Mouse (Mus musculus): ENCODE data around the gene Pdcd1lg2. TPM values are rescaled to one million over a fixed set of nuclear protein-coding genes. Genes with fewer than 3 reads are reported as not detected.

Gene Pdcd1lg2
- polyA plus RNA-seq, 2 experiments = not detected

DNA sequence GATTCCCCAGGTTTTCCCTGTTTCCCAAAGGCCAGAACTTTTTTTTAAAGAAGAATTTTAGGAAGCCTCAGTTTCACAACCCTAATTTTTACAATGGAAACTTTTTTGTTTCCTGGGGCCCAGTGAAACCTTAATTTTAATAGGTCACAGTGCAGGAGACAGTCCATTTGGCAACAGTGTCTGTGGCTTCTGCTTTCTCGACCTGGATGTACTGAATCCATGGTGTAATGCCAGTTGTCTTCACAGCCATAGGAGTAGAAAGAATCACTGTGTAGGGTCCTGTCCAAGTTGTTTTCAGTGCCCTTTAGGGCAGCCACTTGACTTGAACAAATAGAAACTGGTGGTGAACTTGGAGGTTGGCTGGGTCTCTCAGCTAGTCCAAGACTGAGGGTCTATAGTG is 37.7 kb downstream of the Pdcd1lg2 start:
- WGBS = 71% methylated on average over 1 of the region's 1 CpGs
- Histone ChIP-seq H3K36me3 (ENCODE audit: control insufficient read depth, insufficient read depth, low read length) (no peaks in the 10 kb centered on the region), H3K27ac (replicated peaks; ENCODE audit: low read depth, low read length) (no peak overlapping the region), H3K4me2 (replicated peaks; ENCODE audit: low read depth, low read length, severe bottlenecking) (no peak overlapping the region), H3K9me3 (ENCODE audit: control insufficient read depth, low read length) (0 out of 2 replicates have a peak, but pooled peaks cover 3% of the 10 kb centered on the region), H3K9ac (ENCODE audit: low read depth, low read length, severe bottlenecking) (no peak overlapping the region), H3K4me3 (replicated peaks; ENCODE audit: low read length) (no peak overlapping the region), H3K4me1 (ENCODE audit: control insufficient read depth, insufficient read depth, low read length) (no peaks in the 10 kb centered on the region), H3K27me3 (ENCODE audit: control insufficient read depth, insufficient read depth, low read length) (no peaks in the 10 kb centered on the region)
- TF ChIP-seq POLR2A (IDR thresholded peaks at IDR 0.05; ENCODE audit: borderline replicate concordance, extremely low read depth, insufficient read depth, insufficient read length) = no peak
- no peak for ATAC-seq (ENCODE audit: low FRiP score, low read depth)
- no peak for DNase-seq (ENCODE audit: low spot score)

GRCm38 (mm10) chr19:29450376-29450775 is 39.7 kb downstream of the Pdcd1lg2 start:
- WGBS = 90% methylated on average over 8 of the region's 8 CpGs
- Histone ChIP-seq H3K36me3 (ENCODE audit: control insufficient read depth, insufficient read depth, low read length) (no peaks in the 10 kb centered on the region), H3K4me1 (ENCODE audit: control insufficient read depth, insufficient read depth, low read length) (no peaks in the 10 kb centered on the region), H3K27ac (replicated peaks; ENCODE audit: low read depth, low read length) (no peak overlapping the region), H3K4me3 (replicated peaks; ENCODE audit: low read length) (no peak overlapping the region), H3K9me3 (ENCODE audit: control insufficient read depth, low read length) (0 out of 2 replicates have a peak, but pooled peaks cover 3% of the 10 kb centered on the region), H3K4me2 (replicated peaks; ENCODE audit: low read depth, low read length, severe bottlenecking) (no peak overlapping the region), H3K27me3 (ENCODE audit: control insufficient read depth, insufficient read depth, low read length) (no peaks in the 10 kb centered on the region), H3K9ac (ENCODE audit: low read depth, low read length, severe bottlenecking) (no peak overlapping the region)
- TF ChIP-seq POLR2A (IDR thresholded peaks at IDR 0.05; ENCODE audit: borderline replicate concordance, extremely low read depth, insufficient read depth, insufficient read length) = no peak
- DNase-seq (ENCODE audit: low spot score) (no peak), ATAC-seq (ENCODE audit: low FRiP score, low read depth) (no peak)

GRCm38 (mm10) chr19:29454141-29454601 is 43.5 kb downstream of the Pdcd1lg2 start:
- no peak overlapping the region for H3K4me2 ChIP-seq (replicated peaks; ENCODE audit: low read depth, low read length, severe bottlenecking)
- no peak overlapping the region for H3K4me3 ChIP-seq (replicated peaks; ENCODE audit: low read length)
- H3K27me3 ChIP-seq (ENCODE audit: control insufficient read depth, insufficient read depth, low read length) = no peaks in the 10 kb centered on the region
- no peak for TF ChIP-seq POLR2A (IDR thresholded peaks at IDR 0.05; ENCODE audit: borderline replicate concordance, extremely low read depth, insufficient read depth, insufficient read length)
- no peak overlapping the region for H3K27ac ChIP-seq (replicated peaks; ENCODE audit: low read depth, low read length)
- no peaks in the 10 kb centered on the region for H3K4me1 ChIP-seq (ENCODE audit: control insufficient read depth, insufficient read depth, low read length)
- no peaks in the 10 kb centered on the region for H3K9me3 ChIP-seq (ENCODE audit: control insufficient read depth, low read length)
- H3K36me3 ChIP-seq (ENCODE audit: control insufficient read depth, insufficient read depth, low read length) = no peaks in the 10 kb centered on the region
- 83% methylated on average over 10 of the region's 10 CpGs for WGBS
- no peak for ATAC-seq (ENCODE audit: low FRiP score, low read depth)
- no peak for DNase-seq (ENCODE audit: low spot score)
- H3K9ac ChIP-seq (ENCODE audit: low read depth, low read length, severe bottlenecking) = no peak overlapping the region

- DNase-seq (ENCODE audit: low spot score) = no peak
- Histone ChIP-seq H3K4me1 (ENCODE audit: control insufficient read depth, insufficient read depth, low read length) (no peaks in the 10 kb centered on the region), H3K4me3 (replicated peaks; ENCODE audit: low read length) (no peak overlapping the region), H3K27me3 (ENCODE audit: control insufficient read depth, insufficient read depth, low read length) (no peaks in the 10 kb centered on the region), H3K9ac (ENCODE audit: low read depth, low read length, severe bottlenecking) (no peak overlapping the region), H3K36me3 (ENCODE audit: control insufficient read depth, insufficient read depth, low read length) (no peaks in the 10 kb centered on the region), H3K27ac (replicated peaks; ENCODE audit: low read depth, low read length) (no peak overlapping the region), H3K9me3 (ENCODE audit: control insufficient read depth, low read length) (no peaks in the 10 kb centered on the region), H3K4me2 (replicated peaks; ENCODE audit: low read depth, low read length, severe bottlenecking) (no peak overlapping the region)
- TF ChIP-seq POLR2A (IDR thresholded peaks at IDR 0.05; ENCODE audit: borderline replicate concordance, extremely low read depth, insufficient read depth, insufficient read length) = no peak
- ATAC-seq (ENCODE audit: low FRiP score, low read depth) = no peak
- 87% methylated on average over 1 of the region's 1 CpGs for WGBS
These were observed 44.4 kb downstream of the Pdcd1lg2 start for GRCm38 (mm10) chr19:29455156-29455555.

DNA sequence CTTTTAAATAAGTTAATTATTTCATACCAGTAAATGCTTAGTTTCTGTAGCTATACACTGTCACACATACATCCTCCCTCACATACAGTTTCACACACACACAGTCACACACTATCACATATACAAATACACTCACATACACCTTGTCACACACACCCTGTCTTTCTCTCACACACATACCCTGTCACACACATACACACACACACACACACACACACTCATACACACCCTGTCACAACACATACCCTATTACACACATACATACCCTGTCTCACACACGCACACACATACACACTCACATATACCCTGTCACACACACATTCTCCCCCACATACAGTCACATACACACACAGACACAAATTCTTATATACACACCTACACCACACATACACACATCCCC is 47.3 kb downstream of the Pdcd1lg2 start:
- DNase-seq (ENCODE audit: low spot score) (no peak), ATAC-seq (ENCODE audit: low FRiP score, low read depth) (no peak)
- no peaks in the 10 kb centered on the region for H3K9me3 ChIP-seq (ENCODE audit: control insufficient read depth, low read length)
- H3K4me1 ChIP-seq (ENCODE audit: control insufficient read depth, insufficient read depth, low read length) = no peaks in the 10 kb centered on the region
- no peak overlapping the region for H3K27ac ChIP-seq (replicated peaks; ENCODE audit: low read depth, low read length)
- WGBS = 97% methylated on average over 1 of the region's 1 CpGs
- H3K9ac ChIP-seq (ENCODE audit: low read depth, low read length, severe bottlenecking) = no peak overlapping the region
- no peak overlapping the region for H3K4me2 ChIP-seq (replicated peaks; ENCODE audit: low read depth, low read length, severe bottlenecking)
- H3K36me3 ChIP-seq (ENCODE audit: control insufficient read depth, insufficient read depth, low read length) = no peaks in the 10 kb centered on the region
- no peak overlapping the region for H3K4me3 ChIP-seq (replicated peaks; ENCODE audit: low read length)
- no peaks in the 10 kb centered on the region for H3K27me3 ChIP-seq (ENCODE audit: control insufficient read depth, insufficient read depth, low read length)
- TF ChIP-seq POLR2A (IDR thresholded peaks at IDR 0.05; ENCODE audit: borderline replicate concordance, extremely low read depth, insufficient read depth, insufficient read length) = no peak

DNA sequence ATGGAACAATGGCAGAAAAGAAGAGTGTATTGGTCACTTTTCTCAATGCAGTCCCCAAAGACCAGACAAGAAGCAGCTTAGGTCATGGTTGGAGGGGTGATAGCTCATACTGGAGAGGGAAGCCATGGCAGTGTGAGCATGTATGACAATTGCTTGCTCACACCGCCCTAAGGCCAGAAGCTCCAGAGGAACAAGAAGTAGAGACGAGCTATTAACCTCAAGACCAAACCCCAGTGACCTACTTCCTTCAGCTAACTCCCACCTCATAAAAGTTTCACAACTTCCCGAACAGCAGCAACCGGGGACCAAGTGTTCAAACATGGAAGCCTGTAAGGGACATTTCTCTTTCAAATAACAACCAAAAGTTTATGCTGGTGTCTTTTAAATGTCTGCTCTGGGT is 51.7 kb downstream of the Pdcd1lg2 start:
- H3K4me1 ChIP-seq (ENCODE audit: control insufficient read depth, insufficient read depth, low read length) = no peaks in the 10 kb centered on the region
- no peak overlapping the region for H3K27ac ChIP-seq (replicated peaks; ENCODE audit: low read depth, low read length)
- H3K36me3 ChIP-seq (ENCODE audit: control insufficient read depth, insufficient read depth, low read length) = no peaks in the 10 kb centered on the region
- 41% methylated on average over 4 of the region's 4 CpGs for WGBS
- no peak for TF ChIP-seq POLR2A (IDR thresholded peaks at IDR 0.05; ENCODE audit: borderline replicate concordance, extremely low read depth, insufficient read depth, insufficient read length)
- H3K9me3 ChIP-seq (ENCODE audit: control insufficient read depth, low read length) = no peaks in the 10 kb centered on the region
- H3K4me2 ChIP-seq (replicated peaks; ENCODE audit: low read depth, low read length, severe bottlenecking) = no peak overlapping the region
- DNase-seq (ENCODE audit: low spot score) (no peak), ATAC-seq (ENCODE audit: low FRiP score, low read depth) (no peak)
- no peak overlapping the region for H3K4me3 ChIP-seq (replicated peaks; ENCODE audit: low read length)
- no peak overlapping the region for H3K9ac ChIP-seq (ENCODE audit: low read depth, low read length, severe bottlenecking)
- no peaks in the 10 kb centered on the region for H3K27me3 ChIP-seq (ENCODE audit: control insufficient read depth, insufficient read depth, low read length)

All from limb, embryonic 14.5 days (tissue).